Mouse (Mus musculus) left cerebral cortex, postnatal 14 days (tissue): ENCODE measurements around the gene Casp6. TPM values are rescaled to one million over a fixed set of nuclear protein-coding genes. Genes with fewer than 3 reads are reported as not detected.

Source experiments
- total RNA-seq, 2 experiments: library from RNA; stranded (reverse); gene quantifications; 2 replicates each; pipeline ENCODE4 v1.2.3; 2021

Casp6 gene
- total RNA-seq, 2 experiments from 2014 or later = 5.9 to 8.9 TPM

Other genes with a start within 250 kb of the Casp6 start
- 1 to 10 TPM; 1.2 to 1.5 TPM for gene Egf, start 146.1 kb upstream of the Casp6 start, total RNA-seq
- gene Lrit3, start 97.4 kb upstream of the Casp6 start, total RNA-seq = not detected
- gene Rrh, start 78.8 kb upstream of the Casp6 start, total RNA-seq = under 1 TPM; 0.30 to 0.64 TPM
- 10 to 100 TPM; 41.1 to 48.8 TPM for gene Gar1, start 70.0 kb upstream of the Casp6 start, total RNA-seq
- not detected for gene Cfi, start 65.5 kb upstream of the Casp6 start, total RNA-seq
- gene Pla2g12a, start 22.8 kb upstream of the Casp6 start, total RNA-seq = 10 to 100 TPM; 16.8 to 18.2 TPM
- gene Mcub, start 68.8 kb downstream of the Casp6 start, total RNA-seq = under 1 TPM; 0.62 to 0.93 TPM
- gene Sec24b, start 160.1 kb downstream of the Casp6 start, total RNA-seq = 10 to 100 TPM; 54.1 to 61.9 TPM
- gene Col25a1, start 230.1 kb downstream of the Casp6 start, total RNA-seq = 10 to 100 TPM; 26.4 to 32.3 TPM